Mouse (Mus musculus) myocyte (in vitro differentiated cells): ENCODE results near the gene Ciapin1. TPM values are rescaled to one million over a fixed set of nuclear protein-coding genes. Genes with fewer than 3 reads are reported as not detected.
"Not testable (repeated sequence)": the region's sequence is repeated elsewhere in the genome, so short reads cannot be mapped to it uniquely, and the experiment has no call there.

ENCODE experiments used
- H3K27me3 ChIP-seq: one replicate; pipeline ENCODE4 v1.6.1; 2011; ENCODE audit not compliant: control insufficient read depth, insufficient read depth, insufficient read length
- H3K36me3 ChIP-seq: one replicate; pipeline ENCODE4 v1.6.1; 2011; ENCODE audit not compliant: control insufficient read depth, insufficient read depth
- H3K4me2 ChIP-seq: one replicate; pipeline ENCODE4 v1.6.1; 2011; ENCODE audit warnings: low read depth, control low read depth
- H3K4me3 ChIP-seq: one replicate; pipeline ENCODE4 v1.5.1; 2011; ENCODE audit warnings: mild to moderate bottlenecking, control low read depth, moderate library complexity
- H3K79me2 ChIP-seq: one replicate; pipeline ENCODE4 v1.6.1; 2011; ENCODE audit not compliant: control insufficient read depth, insufficient read depth
- H3ac ChIP-seq: one replicate; pipeline ENCODE4 v1.6.1; 2011; ENCODE audit not compliant: control insufficient read depth, insufficient read length
- CEBPB ChIP-seq: IDR thresholded peaks from 2 replicates; pipeline ENCODE4 v1.6.1; 2011; ENCODE audit warnings: mild to moderate bottlenecking, moderate library complexity; ENCODE audit not compliant: poor library complexity, insufficient read depth, severe bottlenecking
- E2F4 ChIP-seq: IDR thresholded peaks from one replicate; pipeline ENCODE4 v1.6.1; 2011; ENCODE audit warnings: mild to moderate bottlenecking, control low read depth, moderate library complexity; ENCODE audit not compliant: insufficient read depth
- MAX ChIP-seq: IDR thresholded peaks from one replicate; pipeline ENCODE4 v1.6.1; 2011; ENCODE audit warnings: low read depth, mild to moderate bottlenecking, control low read depth
- MYOD1 ChIP-seq, 3 experiments: IDR thresholded peaks; one replicate each; pipeline ENCODE4 v1.6.1; 2011; ENCODE audit warnings: control low read depth in 2 of 3, low read depth in 2 of 3, mild to moderate bottlenecking in 2 of 3, moderate library complexity in 1 of 3; ENCODE audit not compliant: insufficient read length in 2 of 3, control insufficient read depth in 1 of 3
- MYOG ChIP-seq, 3 experiments: IDR thresholded peaks; one replicate each; pipeline ENCODE4 v1.6.1; 2011; ENCODE audit warnings: control low read depth in 2 of 3, low read depth in 2 of 3, mild to moderate bottlenecking in 2 of 3; ENCODE audit not compliant: insufficient read length in 2 of 3, control insufficient read depth in 1 of 3, insufficient read depth in 1 of 3
- POLR2A ChIP-seq: IDR thresholded peaks from one replicate; pipeline ENCODE4 v1.6.1; 2011; ENCODE audit warnings: low read depth, mild to moderate bottlenecking, control low read depth, moderate library complexity; ENCODE audit not compliant: insufficient read length
- REST ChIP-seq: IDR thresholded peaks from one replicate; pipeline ENCODE4 v1.6.1; 2011; ENCODE audit warnings: mild to moderate bottlenecking, control low read depth, moderate library complexity; ENCODE audit not compliant: insufficient read depth, insufficient read length
- SRF ChIP-seq: IDR thresholded peaks from one replicate; pipeline ENCODE4 v1.6.1; 2011; ENCODE audit warnings: low read depth; ENCODE audit not compliant: control insufficient read depth, insufficient read length
- TCF12 ChIP-seq: IDR thresholded peaks from one replicate; pipeline ENCODE4 v1.6.1; 2011; ENCODE audit warnings: mild to moderate bottlenecking, control low read depth; ENCODE audit not compliant: poor library complexity, insufficient read depth, severe bottlenecking
- TCF3 ChIP-seq: IDR thresholded peaks from one replicate; pipeline ENCODE4 v1.6.1; 2011; ENCODE audit warnings: low read depth, control low read depth; ENCODE audit not compliant: insufficient read length
- polyA plus RNA-seq: library from polyadenylated mRNA; unstranded; fragments of >200 nt; fragmentation: generic; extraction: Trizol; gene quantifications from one replicate; pipeline ENCODE4 v1.2.1, GENCODE M21; 2012; ENCODE audit warnings: missing spikeins

Ciapin1 gene
- polyA plus RNA-seq, 1 experiment = 74.9 TPM

GRCm38 (mm10) chr8:94838600-94838999 lies 442 bp upstream of the Ciapin1 start:
- Histone ChIP-seq H3K36me3 (peaks cover 5% of the 10 kb centered on the region), H3K4me3 (peak overlapping the region; percentile 96), H3K79me2 (peaks cover 44% of the 10 kb centered on the region), H3K27me3 (no peaks in the 10 kb centered on the region), H3K4me2 (peak overlapping the region; percentile 90), H3ac (peak overlapping the region; percentile 62)
- peak; percentile 44; the same call in 1 of the 2 replicates for TF ChIP-seq CEBPB
- TF ChIP-seq TCF12 = no peak

GRCm38 (mm10) chr8:94836456-94837240 lies 1.5 kb downstream of the Ciapin1 start:
- peaks cover 2% of the 10 kb centered on the region for H3K36me3 ChIP-seq
- peak overlapping the region; percentile 95 for H3K4me2 ChIP-seq
- TF ChIP-seq MAX = no peak
- TF ChIP-seq MYOG (IDR thresholded peaks at IDR 0.05; ENCODE audit: control insufficient read depth in 1 of 3, insufficient read depth in 1 of 3, insufficient read length in 2 of 3, low read depth in 2 of 3) = no peak
- TF ChIP-seq E2F4 = no peak
- no peak for TF ChIP-seq TCF12
- peak overlapping the region; percentile 96 for H3K4me3 ChIP-seq
- H3K79me2 ChIP-seq = peaks cover 60% of the 10 kb centered on the region
- peak overlapping the region; percentile 62 for H3ac ChIP-seq
- H3K27me3 ChIP-seq = no peaks in the 10 kb centered on the region

- H3K79me2 ChIP-seq = peaks cover 64% of the 10 kb centered on the region
Measured at GRCm38 (mm10) chr8:94835751-94836150, 2.4 kb downstream of the Ciapin1 start.

GRCm38 (mm10) chr8:94833901-94834405 lies 4.2 kb downstream of the Ciapin1 start:
- peaks cover 61% of the 10 kb centered on the region for H3K79me2 ChIP-seq
- not testable (repeated sequence) for H3ac ChIP-seq, H3K27me3 ChIP-seq, H3K4me2 ChIP-seq, H3K4me3 ChIP-seq
- peaks cover 24% of the 10 kb centered on the region for H3K36me3 ChIP-seq

More at GRCm38 (mm10) chr8:94835751-94836150, 2.4 kb downstream of the Ciapin1 start:
- H3K36me3 ChIP-seq = peaks cover 11% of the 10 kb centered on the region
- H3ac ChIP-seq, H3K27me3 ChIP-seq, H3K4me3 ChIP-seq, H3K4me2 ChIP-seq: not testable (repeated sequence)

- no peaks in the 10 kb centered on the region for H3K27me3 ChIP-seq
- no peak for TF ChIP-seq MYOG (IDR thresholded peaks at IDR 0.05; ENCODE audit: control insufficient read depth in 1 of 3, insufficient read depth in 1 of 3, insufficient read length in 2 of 3, low read depth in 2 of 3)
- no peak for TF ChIP-seq TCF3
- no peak for TF ChIP-seq CEBPB
- no peak for TF ChIP-seq E2F4
- TF ChIP-seq SRF = no peak
- H3K4me3 ChIP-seq = no peak overlapping the region
- H3K4me2 ChIP-seq = no peak overlapping the region
- peaks cover 22% of the 10 kb centered on the region for H3K79me2 ChIP-seq
- H3K36me3 ChIP-seq = peaks cover 68% of the 10 kb centered on the region
- H3ac ChIP-seq = no peak overlapping the region
Measured at GRCm38 (mm10) chr8:94828284-94828683, 9.9 kb downstream of the Ciapin1 start.

GRCm38 (mm10) chr8:94826210-94826609 lies 11.9 kb downstream of the Ciapin1 start:
- no peak overlapping the region for H3K4me2 ChIP-seq
- peaks cover 75% of the 10 kb centered on the region for H3K36me3 ChIP-seq
- no peak overlapping the region for H3K4me3 ChIP-seq
- H3K79me2 ChIP-seq = peaks cover 6% of the 10 kb centered on the region
- TF ChIP-seq REST (no peak), SRF (no peak), MYOD1 (IDR thresholded peaks at IDR 0.05; ENCODE audit: control insufficient read depth in 1 of 3, insufficient read length in 2 of 3, low read depth in 2 of 3) (no peak), POLR2A (no peak), TCF12 (no peak), MYOG (IDR thresholded peaks at IDR 0.05; ENCODE audit: control insufficient read depth in 1 of 3, insufficient read depth in 1 of 3, insufficient read length in 2 of 3, low read depth in 2 of 3) (no peak), CEBPB (no peak), E2F4 (no peak), MAX (no peak), TCF3 (no peak)
- H3K27me3 ChIP-seq = no peaks in the 10 kb centered on the region
- no peak overlapping the region for H3ac ChIP-seq
